Mouse (Mus musculus) liver, embryonic 14.5 days (tissue): ENCODE results near the gene Pax7.

Source experiments
- CTCF ChIP-seq: IDR thresholded peaks from 2 replicates; pipeline ENCODE4 v1.5.1; 2016; ENCODE audit warnings: antibody characterized with exemption, low read depth, control low read depth
- EP300 ChIP-seq: IDR thresholded peaks from 2 replicates; pipeline ENCODE4 v1.6.1; 2016; ENCODE audit warnings: antibody characterized with exemption, low read depth

DNA sequence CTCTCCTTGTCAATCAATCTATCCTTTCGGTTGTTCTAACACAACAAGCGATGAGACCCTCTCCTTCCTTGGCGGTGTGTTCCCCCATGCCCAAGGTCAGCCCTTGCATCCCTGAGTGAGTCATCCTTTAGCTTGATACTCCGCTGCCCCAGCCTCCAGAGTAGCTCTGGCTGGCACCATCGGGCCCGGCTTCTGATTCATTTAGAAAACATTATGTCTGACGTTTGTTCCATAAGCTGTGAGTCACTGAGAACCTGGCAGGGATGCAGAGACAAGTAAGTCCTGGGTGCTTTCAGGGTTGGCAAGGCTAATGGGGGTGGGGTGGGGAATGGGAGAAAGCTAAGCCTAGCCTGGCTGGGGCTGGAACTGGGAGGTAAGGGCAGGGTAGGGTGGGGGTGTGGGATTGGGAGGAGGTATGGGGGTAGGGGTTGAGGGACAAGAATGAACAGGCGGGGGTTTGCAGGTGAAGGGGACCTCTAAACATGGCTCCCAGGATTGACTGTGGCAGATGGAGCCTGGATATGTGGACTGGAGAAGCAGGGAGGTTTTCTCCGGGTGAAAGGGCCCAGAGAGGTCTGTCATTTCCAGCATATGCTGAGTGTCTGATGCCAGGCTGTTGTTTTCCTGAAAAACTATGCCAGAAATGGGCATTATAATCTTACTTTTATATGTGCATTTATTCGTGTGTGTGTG, 116.7 kb downstream of the Pax7 start:
- TF ChIP-seq CTCF (no peak), EP300 (no peak)
